Mouse (Mus musculus) hindbrain, postnatal 0 days (tissue): Measurements from ENCODE around the gene Ush1c. TPM values are rescaled to one million over a fixed set of nuclear protein-coding genes. Genes with fewer than 3 reads are reported as not detected.

Experiments
- ATAC-seq: fragments of 200-750 bp; cut with Nextera tagmentation; 2 replicates; pipeline ENCODE4 v1.8.0; 2017; ENCODE audit warnings: mild to moderate bottlenecking, moderate TSS enrichment, moderate library complexity
- DNase-seq: peaks from one replicate; pipeline ENCODE4 v3.0.0-alpha.2; 2015; ENCODE audit warnings: low spot score
- H3K27ac ChIP-seq: fragments of 300-500 bp; sonication (generic); 2 replicates; pipeline ENCODE4 v1.5.1; 2014; ENCODE audit warnings: mild to moderate bottlenecking
- H3K27me3 ChIP-seq: fragments of 300-500 bp; sonication (generic); 2 replicates; pipeline ENCODE4 v1.6.1; 2014; ENCODE audit warnings: low read length, mixed read lengths; ENCODE audit not compliant: insufficient read depth
- H3K36me3 ChIP-seq: fragments of 300-500 bp; sonication (generic); 2 replicates; pipeline ENCODE4 v1.6.1; 2014; ENCODE audit warnings: low read length, mixed read lengths; ENCODE audit not compliant: insufficient read depth
- H3K4me1 ChIP-seq: fragments of 300-500 bp; sonication (generic); 2 replicates; pipeline ENCODE4 v1.6.1; 2014; ENCODE audit warnings: antibody characterized with exemption, low read length, mixed read lengths; ENCODE audit not compliant: insufficient read depth
- H3K4me2 ChIP-seq: fragments of 300-500 bp; sonication (generic); 2 replicates; pipeline ENCODE4 v1.6.1; 2014; ENCODE audit warnings: low read depth, mild to moderate bottlenecking, low read length, moderate library complexity, mixed read lengths
- H3K4me3 ChIP-seq: fragments of 300-500 bp; sonication (generic); 2 replicates; pipeline ENCODE4 v1.5.1; 2014; ENCODE audit warnings: low read length
- H3K9ac ChIP-seq: fragments of 300-500 bp; sonication (generic); replicated peaks from 2 replicates; pipeline ENCODE4 v1.6.1; 2014; ENCODE audit warnings: mild to moderate bottlenecking, low read length, moderate library complexity, mixed read lengths
- H3K9me3 ChIP-seq: fragments of 300-500 bp; sonication (generic); 2 replicates; pipeline ENCODE4 v1.6.1; 2016; ENCODE audit warnings: low read length, mixed read lengths
- CTCF ChIP-seq: IDR thresholded peaks from 2 replicates; pipeline ENCODE4 v1.5.1; 2016; ENCODE audit warnings: antibody characterized with exemption, control low read depth, low read depth
- WGBS: fragments of 180-500 bp; shearing (Covaris S2); extraction: QIAGEN DNeasy Blood & Tissue Kit; methylation state at CpG from one replicate; pipeline ENCODE4 v1.1.7; 2014; 5-methylcytosine and 5-hydroxymethylcytosine counted together
- polyA plus RNA-seq: library from polyadenylated mRNA; unstranded; fragments of >200 nt; fragmentation: Nextera tagmentation; extraction: Ambion mirVana; gene quantifications from 2 replicates; pipeline ENCODE4 v1.2.1, GENCODE M21; 2015
- total RNA-seq: library from RNA; depleted of rRNA; stranded (reverse); fragments of >200 nt; gene quantifications from 2 replicates; pipeline ENCODE4 v1.2.3, GENCODE M21; 2014; rRNA removed

Gene Ush1c
- total and polyA plus RNA-seq, 2 experiments from 2014 or later, result 1.5 to 1.7 TPM

GRCm38 (mm10) chr7:46152819-46153351 is 85.4 kb downstream of the Ush1c start:
- Histone ChIP-seq H3K27me3 (no peaks in the 10 kb centered on the region), H3K36me3 (no peaks in the 10 kb centered on the region), H3K27ac (no peak overlapping the region), H3K4me1 (no peaks in the 10 kb centered on the region), H3K9ac (no peak overlapping the region), H3K4me3 (no peak overlapping the region), H3K4me2 (no peak overlapping the region), H3K9me3 (no peaks in the 10 kb centered on the region)
- WGBS, result 51% methylated on average over 9 of the region's 9 CpGs
- no peak for TF ChIP-seq CTCF
- ATAC-seq (no peak), DNase-seq (no peak)

- Histone ChIP-seq H3K4me3 (no peak overlapping the region), H3K9me3 (no peaks in the 10 kb centered on the region), H3K9ac (no peak overlapping the region), H3K27ac (no peak overlapping the region), H3K4me1 (no peaks in the 10 kb centered on the region; the same call in 1 of the 2 replicates), H3K36me3 (no peaks in the 10 kb centered on the region), H3K4me2 (no peak overlapping the region), H3K27me3 (no peaks in the 10 kb centered on the region)
- no peak for ATAC-seq
- WGBS, result 83% methylated on average over 7 of the region's 7 CpGs
- no peak for TF ChIP-seq CTCF
- DNase-seq, result no peak
Observed at GRCm38 (mm10) chr7:46147417-46147816, 90.9 kb downstream of the Ush1c start.

GRCm38 (mm10) chr7:46146675-46147308 is 91.5 kb downstream of the Ush1c start:
- H3K4me3 ChIP-seq, result no peak overlapping the region
- no peaks in the 10 kb centered on the region for H3K36me3 ChIP-seq
- no peaks in the 10 kb centered on the region for H3K27me3 ChIP-seq
- DNase-seq (no peak), ATAC-seq (no peak)
- no peaks in the 10 kb centered on the region; the same call in 1 of the 2 replicates for H3K4me1 ChIP-seq
- 47% methylated on average over 7 of the region's 7 CpGs for WGBS
- H3K4me2 ChIP-seq, result no peak overlapping the region
- TF ChIP-seq CTCF, result no peak
- no peaks in the 10 kb centered on the region for H3K9me3 ChIP-seq
- H3K9ac ChIP-seq, result no peak overlapping the region
- no peak overlapping the region; the same call in 1 of the 2 replicates for H3K27ac ChIP-seq

Other genes starting within 250 kb of the Ush1c start
- 0.58 and 1.2 TPM in 2 replicates for gene Abcc6, start 208.2 kb downstream of the Ush1c start, total RNA-seq
- 0.55 and 0.64 TPM in 2 replicates for gene Abcc6, start 208.2 kb downstream of the Ush1c start, polyA plus RNA-seq
- gene Nomo1, start 204.8 kb downstream of the Ush1c start, total RNA-seq, result 53.6 and 61.5 TPM in 2 replicates
- gene Nomo1, start 204.8 kb downstream of the Ush1c start, polyA plus RNA-seq, result 36.9 and 37.9 TPM in 2 replicates
- gene Kcnj11, start 137.7 kb downstream of the Ush1c start, total RNA-seq, result 13.2 and 18.7 TPM in 2 replicates
- gene Kcnj11, start 137.7 kb downstream of the Ush1c start, polyA plus RNA-seq, result 2.4 and 3.0 TPM in 2 replicates
- 21.7 and 29.8 TPM in 2 replicates for gene Abcc8, start 58.5 kb downstream of the Ush1c start, total RNA-seq
- 10.1 and 11.2 TPM in 2 replicates for gene Abcc8, start 58.5 kb downstream of the Ush1c start, polyA plus RNA-seq
- gene Otog, start 2.5 kb upstream of the Ush1c start, total RNA-seq, result under 0.01 TPM in 1 of 2 replicates, not detected in the other
- 0.04 TPM in 1 of 2 replicates, not detected in the other for gene Otog, start 2.5 kb upstream of the Ush1c start, polyA plus RNA-seq
- gene Myod1, start 138.0 kb upstream of the Ush1c start, total RNA-seq, result 0.32 and 0.99 TPM in 2 replicates
- 0.20 and 0.37 TPM in 2 replicates for gene Myod1, start 138.0 kb upstream of the Ush1c start, polyA plus RNA-seq
- 43.7 and 45.6 TPM in 2 replicates for gene Kcnc1, start 158.0 kb upstream of the Ush1c start, total RNA-seq
- 25.0 and 25.6 TPM in 2 replicates for gene Kcnc1, start 158.0 kb upstream of the Ush1c start, polyA plus RNA-seq